9 mouse cellular contexts compared by ENCODE assay signal in genomic region chr7:3606798-3607197, GRCm38 (mm10). TPM values are rescaled to one million over a fixed set of nuclear protein-coding genes. Genes with fewer than 3 reads are reported as not detected.
DNase-seq lines count a peak whose midpoint lies in the region; ATAC-seq lines count a peak whose summit lies in the region.
"Had no signal": no experiment of that assay in that cellular context is flagged by ENCODE, and none has a peak within 500 bp of the region (broad histone marks: within the 10 kb centered on the region; RNA-seq: fewer than 3 reads in every experiment).

No protein-coding gene starts in this region.

- no peaks in the 10 kb centered on the region for H3K27me3 ChIP-seq in midbrain, embryonic 13.5 days
- H3K27me3 ChIP-seq: heart, embryonic 13.5 days had no signal

- H3K9me3 ChIP-seq in midbrain, embryonic 13.5 days: no peaks in the 10 kb centered on the region
- H3K9me3 ChIP-seq: heart, embryonic 13.5 days had no signal

- no peaks in the 10 kb centered on the region for H3K36me3 ChIP-seq in midbrain, embryonic 13.5 days
- H3K36me3 ChIP-seq: heart, embryonic 13.5 days had no signal

- H3K27ac ChIP-seq in midbrain, embryonic 13.5 days: no peak overlapping the region
- H3K27ac ChIP-seq: heart, embryonic 13.5 days had no signal

- no peak overlapping the region for H3K9ac ChIP-seq in midbrain, embryonic 13.5 days (replicated peaks)
- H3K9ac ChIP-seq: heart, embryonic 13.5 days had no signal

- no peak overlapping the region for H3K4me2 ChIP-seq in midbrain, embryonic 13.5 days (replicated peaks)
- H3K4me2 ChIP-seq: heart, embryonic 13.5 days had no signal

- no peak overlapping the region for H3K4me3 ChIP-seq in midbrain, embryonic 13.5 days (replicated peaks)
- H3K4me3 ChIP-seq: heart, embryonic 13.5 days had no signal

- 24% methylated on average over 2 of the region's 2 CpGs for WGBS in midbrain, embryonic 13.5 days

- peak; percentile 66 for DNase-seq in CD4-positive, CD25-positive, alpha-beta regulatory T cell, adult 2 months (ENCODE audit: low read depth, low spot score)
- DNase-seq in thymus, postnatal 0 days (ENCODE audit: low spot score): peak; percentile 31
- no peak for DNase-seq in thymus, adult 18-20 months
- peak; percentile 54 to 73 for DNase-seq in kidney, postnatal 36 days
- peak; percentile 64 for DNase-seq in yolk sac, embryonic 10.5 days (ENCODE audit: low spot score)
- no peak for DNase-seq in urinary bladder, adult 18-20 months (ENCODE audit: low spot score in 2 of 2)

- H3K4me1 ChIP-seq in midbrain, embryonic 13.5 days (replicated peaks): no peaks in the 10 kb centered on the region
- H3K4me1 ChIP-seq: heart, embryonic 13.5 days had no signal

- no peak for ATAC-seq in CD4-positive, CD25-positive, alpha-beta regulatory T cell, adult 4 months
- no peak for ATAC-seq in midbrain, embryonic 13.5 days

RNA-seq across cellular contexts. Expression of gene Oscar, which starts 9.2 kb away (rescaled TPM):
- under 1 TPM in 1 of 2 experiments, not detected in 1; 0.24 TPM for polyA plus RNA-seq in CD4-positive, CD25-positive, alpha-beta regulatory T cell, adult 4 months (2017; shearing (Covaris generic))
- polyA plus RNA-seq in thymus, postnatal 0 days (2015; fragmentation: Nextera tagmentation; extraction: Ambion mirVana): 0.09 TPM in 1 of 2 replicates, not detected in the other
- polyA plus RNA-seq in midbrain, embryonic 13.5 days (2015; fragmentation: Nextera tagmentation; extraction: Ambion mirVana): 0.26 and 0.42 TPM in 2 replicates
- polyA plus RNA-seq: heart, embryonic 13.5 days had no signal

RNA-seq across cellular contexts. Expression of gene Ndufa3, which starts 10.4 kb away (rescaled TPM):
- polyA plus RNA-seq in CD4-positive, CD25-positive, alpha-beta regulatory T cell, adult 4 months (2017; shearing (Covaris generic)): 100 to 1,000 TPM; 538 to 754 TPM
- 523 and 568 TPM in 2 replicates for polyA plus RNA-seq in thymus, postnatal 0 days (2015; fragmentation: Nextera tagmentation; extraction: Ambion mirVana)
- polyA plus RNA-seq in midbrain, embryonic 13.5 days (2015; fragmentation: Nextera tagmentation; extraction: Ambion mirVana): 440 and 458 TPM in 2 replicates

RNA-seq across cellular contexts. Expression of gene Tfpt, which starts 22.9 kb away (rescaled TPM):
- polyA plus RNA-seq in CD4-positive, CD25-positive, alpha-beta regulatory T cell, adult 4 months (2017; shearing (Covaris generic)): 10 to 100 TPM; 16.0 to 21.3 TPM
- 20.8 and 28.9 TPM in 2 replicates for polyA plus RNA-seq in thymus, postnatal 0 days (2015; fragmentation: Nextera tagmentation; extraction: Ambion mirVana)
- 30.8 and 38.9 TPM in 2 replicates for polyA plus RNA-seq in midbrain, embryonic 13.5 days (2015; fragmentation: Nextera tagmentation; extraction: Ambion mirVana)

RNA-seq across cellular contexts. Expression of gene Prpf31, which starts 23.0 kb away (rescaled TPM):
- polyA plus RNA-seq in CD4-positive, CD25-positive, alpha-beta regulatory T cell, adult 4 months (2017; shearing (Covaris generic)): 100 to 1,000 TPM in 1 of 2 experiments, 10 to 100 TPM in 1; 95.1 to 114 TPM
- 88.2 and 93.1 TPM in 2 replicates for polyA plus RNA-seq in thymus, postnatal 0 days (2015; fragmentation: Nextera tagmentation; extraction: Ambion mirVana)
- polyA plus RNA-seq in midbrain, embryonic 13.5 days (2015; fragmentation: Nextera tagmentation; extraction: Ambion mirVana): 114 and 117 TPM in 2 replicates

RNA-seq across cellular contexts. Expression of gene Cnot3, which starts 38.3 kb away (rescaled TPM):
- polyA plus RNA-seq in CD4-positive, CD25-positive, alpha-beta regulatory T cell, adult 4 months (2017; shearing (Covaris generic)): 10 to 100 TPM; 30.3 to 50.6 TPM
- polyA plus RNA-seq in thymus, postnatal 0 days (2015; fragmentation: Nextera tagmentation; extraction: Ambion mirVana): 42.6 and 44.5 TPM in 2 replicates
- polyA plus RNA-seq in midbrain, embryonic 13.5 days (2015; fragmentation: Nextera tagmentation; extraction: Ambion mirVana): 48.7 and 57.8 TPM in 2 replicates

Comparison
In these comparisons a context has a peak if more than half of its experiments do, and no peak if none do; other contexts are left out.
1. DNase-seq: peak in CD4-positive, CD25-positive, alpha-beta regulatory T cell, adult 2 months (single experiment), thymus, postnatal 0 days (single experiment), kidney, postnatal 36 days (2 of 2) and yolk sac, embryonic 10.5 days (single experiment); none in thymus, adult 18-20 months (0 of 2) and urinary bladder, adult 18-20 months (0 of 2).